Mouse (Mus musculus): ENCODE results near the gene Egfl6.

DNA sequence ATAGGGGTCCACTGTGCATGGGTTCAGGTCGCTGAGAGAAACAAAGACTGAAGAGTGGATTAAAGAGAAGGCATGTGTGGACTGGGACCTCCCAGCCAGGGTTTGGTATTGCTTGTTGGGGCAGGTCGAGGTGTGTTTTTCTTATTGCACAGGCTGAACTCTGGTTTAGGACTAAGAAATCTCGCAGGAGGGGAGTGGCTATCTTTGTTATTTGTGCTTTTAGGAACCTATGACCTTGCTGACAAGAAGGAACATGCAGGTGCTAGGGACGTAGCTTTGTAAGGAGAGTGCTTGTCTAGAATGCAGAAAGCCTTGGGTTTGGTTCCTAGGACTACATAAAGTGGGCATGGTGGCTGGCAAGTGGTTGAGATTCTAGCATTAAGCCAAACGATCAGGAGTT is 20.1 kb downstream of the Egfl6 start:
- TF ChIP-seq POLR2A (IDR thresholded peaks at IDR 0.05; ENCODE audit: low read depth, low read length), result no peak
- TF ChIP-seq CTCF (IDR thresholded peaks at IDR 0.05; ENCODE audit: extremely low read depth, insufficient read length, insufficient replicate concordance, low read depth, low read length), result no peak

All from small intestine, adult 2 months (tissue).